In the genomic region with DNA sequence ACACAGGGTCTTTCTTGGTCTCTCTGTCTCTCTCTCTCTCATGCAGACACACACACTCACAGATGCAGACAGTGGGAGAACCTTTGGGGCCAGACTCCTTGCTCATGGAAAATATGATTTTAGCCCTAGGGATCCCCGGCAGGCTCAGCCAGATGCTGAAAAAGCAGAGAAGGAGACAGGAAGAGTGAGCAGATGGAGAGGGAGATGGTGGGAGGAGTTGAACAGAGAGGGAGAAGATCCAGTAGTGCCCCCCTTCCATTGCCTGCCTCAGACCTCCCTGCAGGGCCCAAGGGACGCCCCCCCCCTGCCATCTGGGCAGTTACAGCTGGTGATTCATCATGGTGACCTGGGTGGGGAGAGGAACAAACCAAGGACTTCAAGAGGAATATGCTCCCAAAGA, we compare ENCODE assay signal across 9 mouse cellular contexts. TPM values are rescaled to one million over a fixed set of nuclear protein-coding genes. Genes with fewer than 3 reads are reported as not detected.
DNase-seq lines count a peak whose midpoint lies in the region; ATAC-seq and TF ChIP-seq lines count a peak whose summit lies in the region.
"Had no signal": no experiment of that assay in that cellular context is flagged by ENCODE, and none has a peak within 500 bp of the region (broad histone marks: within the 10 kb centered on the region; RNA-seq: fewer than 3 reads in every experiment).

No protein-coding gene starts in this region.

- no peaks in the 10 kb centered on the region for H3K9me3 ChIP-seq in lung, embryonic 16.5 days (ENCODE audit: control insufficient read depth, low read length)
- H3K9me3 ChIP-seq in hindbrain, embryonic 12.5 days (replicated peaks): no peaks in the 10 kb centered on the region

- H3K9ac ChIP-seq in lung, embryonic 16.5 days (ENCODE audit: low read length): no peak overlapping the region
- 0 out of 2 replicates have a peak overlapping the region, but pooled peaks have one; percentile 1 for H3K9ac ChIP-seq in hindbrain, embryonic 12.5 days

- intact Hi-C loops in gastrocnemius, adult 2 months (cut with DNase I): no loop called here

- H3K4me1 ChIP-seq in lung, embryonic 16.5 days (replicated peaks; ENCODE audit: control insufficient read depth, insufficient read depth, low read length): peaks cover 36% of the 10 kb centered on the region
- H3K4me1 ChIP-seq in hindbrain, embryonic 12.5 days: peaks cover 43% of the 10 kb centered on the region

- TF ChIP-seq CTCF in gastrocnemius, adult 2 months (IDR thresholded peaks at IDR 0.05): no peak

- H3K4me2 ChIP-seq in lung, embryonic 16.5 days (ENCODE audit: low read depth, low read length): no peak overlapping the region
- H3K4me2 ChIP-seq in hindbrain, embryonic 12.5 days (replicated peaks): peak overlapping the region; percentile 15; the same call in 1 of the 2 replicates

- peak overlapping the region; percentile 30; the same call in 1 of the 2 replicates for H3K27ac ChIP-seq in lung, embryonic 16.5 days (ENCODE audit: low read length)
- peak overlapping the region; percentile 90 for H3K27ac ChIP-seq in gastrocnemius, adult 2 months
- peak overlapping the region; percentile 60 for H3K27ac ChIP-seq in hindbrain, embryonic 12.5 days

- 53% methylated on average over 2 of the region's 2 CpGs for WGBS in lung, embryonic 16.5 days
- WGBS in hindbrain, embryonic 12.5 days: 75% methylated on average over 2 of the region's 2 CpGs

- ATAC-seq in lung, embryonic 16.5 days (ENCODE audit: low read depth): peak; percentile 29; the same call in 1 of the 2 replicates
- no peak for ATAC-seq in hindbrain, embryonic 12.5 days (ENCODE audit: low FRiP score)

- no peak for DNase-seq in lung, adult 18-20 months
- peak; percentile 67 for DNase-seq in gastrocnemius, adult 2 months
- peak; percentile 69 for DNase-seq in skeletal muscle tissue, adult 2 months (ENCODE audit: low read depth, low spot score)
- no peak for DNase-seq in cerebellum, postnatal 4 days (ENCODE audit: low spot score in 2 of 2)
- DNase-seq in cerebellum, adult 18-20 months: no peak
- DNase-seq in B cell, adult 2 months: no peak
- DNase-seq: right cerebral cortex, postnatal 25 days had no signal

- no peak overlapping the region for H3K4me3 ChIP-seq in lung, embryonic 16.5 days (ENCODE audit: low read length)
- peak overlapping the region; percentile 3; the same call in 1 of the 2 replicates for H3K4me3 ChIP-seq in gastrocnemius, adult 2 months
- no peak overlapping the region for H3K4me3 ChIP-seq in hindbrain, embryonic 12.5 days

- H3K27me3 ChIP-seq in lung, embryonic 16.5 days (ENCODE audit: control insufficient read depth, insufficient read depth, low read depth, low read length): no peaks in the 10 kb centered on the region
- H3K27me3 ChIP-seq in hindbrain, embryonic 12.5 days: no peaks in the 10 kb centered on the region

- peaks cover 16% of the 10 kb centered on the region for H3K36me3 ChIP-seq in lung, embryonic 16.5 days (ENCODE audit: control insufficient read depth, insufficient read depth, low read length)
- peaks cover 40% of the 10 kb centered on the region for H3K36me3 ChIP-seq in hindbrain, embryonic 12.5 days

RNA-seq across cellular contexts. Expression of a gene that starts 6.6 kb away (rescaled TPM):
- 498 TPM in 2 replicates for polyA plus RNA-seq in lung, embryonic 16.5 days (2015; fragmentation: Nextera tagmentation; extraction: Ambion mirVana)
- 10 to 100 TPM; 30.4 to 36.8 TPM for total RNA-seq in gastrocnemius, adult 2 months (2021)
- polyA plus RNA-seq in hindbrain, embryonic 12.5 days (2016; fragmentation: Nextera tagmentation; extraction: Ambion mirVana): 428 and 445 TPM in 2 replicates

RNA-seq across cellular contexts. Expression of a gene that starts 23.7 kb away (rescaled TPM):
- 257 and 270 TPM in 2 replicates for polyA plus RNA-seq in lung, embryonic 16.5 days (2015; fragmentation: Nextera tagmentation; extraction: Ambion mirVana)
- total RNA-seq in gastrocnemius, adult 2 months (2021): under 1 TPM; 0.11 to 0.18 TPM
- 195 and 199 TPM in 2 replicates for polyA plus RNA-seq in hindbrain, embryonic 12.5 days (2016; fragmentation: Nextera tagmentation; extraction: Ambion mirVana)

RNA-seq across cellular contexts. Expression of a gene that starts 41.5 kb away (rescaled TPM):
- polyA plus RNA-seq in lung, embryonic 16.5 days (2015; fragmentation: Nextera tagmentation; extraction: Ambion mirVana): 0.19 and 0.39 TPM in 2 replicates
- under 1 TPM in 1 of 2 experiments, not detected in 1; 0.22 TPM for total RNA-seq in gastrocnemius, adult 2 months (2021)
- 0.32 and 0.36 TPM in 2 replicates for polyA plus RNA-seq in hindbrain, embryonic 12.5 days (2016; fragmentation: Nextera tagmentation; extraction: Ambion mirVana)

Comparison
In these comparisons a context has a peak if more than half of its experiments do, and no peak if none do; other contexts are left out.
1. H3K27ac ChIP-seq: peak in every context shown above with its lines; median percentile 90 in gastrocnemius, adult 2 months; 60 in hindbrain, embryonic 12.5 days; 30 in lung, embryonic 16.5 days.
2. DNase-seq: peak in gastrocnemius, adult 2 months (single experiment) and skeletal muscle tissue, adult 2 months (single experiment); none in lung, adult 18-20 months (0 of 2), cerebellum, postnatal 4 days (0 of 2), cerebellum, adult 18-20 months (0 of 2) and B cell, adult 2 months (0 of 2).